Mouse (Mus musculus): ENCODE results near the gene Gss.
A peak's percentile ranks its signal among the peaks of the same experiment; 100 is the strongest.

Gss gene

DNA sequence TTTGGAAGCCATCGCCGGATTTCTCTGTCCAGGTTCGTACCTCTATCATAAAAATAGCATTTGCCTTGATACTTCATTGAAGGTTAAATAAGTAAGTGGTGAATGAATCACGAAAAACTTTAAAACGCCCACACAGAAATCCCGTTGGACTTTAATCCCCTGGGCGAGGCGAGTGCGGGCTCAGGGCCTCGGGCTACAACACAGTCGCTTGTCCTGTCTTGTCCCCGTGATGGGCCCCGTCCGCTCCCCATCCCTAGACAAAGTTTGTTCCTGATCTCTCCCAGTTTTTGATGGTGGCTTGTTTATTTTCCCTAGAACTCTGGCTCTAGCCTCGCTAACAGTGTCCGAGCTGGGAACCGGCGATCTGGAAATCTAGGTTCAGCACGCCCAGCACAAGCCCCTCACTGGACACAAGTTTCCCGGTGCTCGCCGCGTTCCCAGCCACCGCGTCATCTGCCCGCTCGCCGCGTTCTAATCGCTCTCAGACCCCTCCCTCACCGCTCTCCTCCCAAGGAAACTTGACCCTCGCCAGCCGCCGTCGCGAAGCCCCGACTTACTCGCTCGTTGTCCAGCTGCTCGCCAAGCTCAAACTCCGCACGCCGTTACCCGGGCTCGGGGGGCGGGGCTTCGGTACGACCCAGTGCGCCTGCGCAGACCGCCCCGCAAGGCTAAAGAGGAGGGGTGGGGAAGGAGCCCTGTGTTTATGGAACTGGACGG is at the start of gene Gss:
Gene Gss (minus strand): TSS at position 674 of the 717 bp plus-strand sequence.
- DNase-seq (ENCODE audit: low read depth, low spot score), result peak; percentile 89

DNA sequence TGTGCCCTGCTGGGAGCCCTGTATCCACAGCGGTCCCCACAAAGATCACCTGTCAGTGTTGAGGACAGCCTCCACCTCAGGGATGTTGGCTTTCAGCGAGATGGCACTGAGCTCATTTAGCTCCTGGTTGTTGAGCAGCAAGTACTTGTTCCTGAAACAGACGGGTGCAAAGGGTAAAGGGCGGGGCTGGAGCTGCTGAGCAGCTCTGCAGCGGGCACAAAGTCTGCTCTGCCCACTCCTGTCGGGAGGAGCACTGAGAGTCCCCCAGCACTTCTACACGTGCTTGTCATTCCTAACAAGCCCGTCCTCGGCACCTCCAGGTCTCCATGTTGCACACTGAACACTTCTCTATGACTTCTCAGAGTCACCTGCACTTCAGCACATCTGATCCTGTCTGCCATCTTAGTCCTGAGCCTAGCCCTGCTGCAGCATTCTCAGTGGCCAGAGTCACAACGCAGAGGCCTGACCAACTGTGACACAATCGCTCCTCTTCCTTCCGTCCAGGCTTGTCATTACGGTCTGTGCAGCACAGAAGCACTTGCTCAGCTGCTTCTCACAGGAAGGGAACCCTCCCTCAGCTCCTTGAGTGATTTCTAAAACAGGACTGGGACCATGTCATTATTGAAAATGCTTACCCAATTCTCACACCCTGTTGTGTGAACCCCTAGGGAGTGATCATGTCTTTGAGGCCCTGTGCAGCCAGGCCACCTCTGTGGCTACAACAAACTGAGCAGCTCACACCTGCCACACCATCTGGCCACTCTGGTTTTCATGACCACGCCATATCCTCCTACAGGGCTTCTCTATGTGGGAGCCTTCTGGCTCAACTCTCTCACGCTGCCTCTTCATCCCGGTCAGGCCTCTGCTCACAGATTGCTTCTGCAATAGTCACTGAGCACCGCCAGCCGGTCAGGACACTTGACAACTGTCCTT is 49.2 kb upstream of the Gss start:
- DNase-seq (ENCODE audit: low read depth, low spot score), result no peak

DNA sequence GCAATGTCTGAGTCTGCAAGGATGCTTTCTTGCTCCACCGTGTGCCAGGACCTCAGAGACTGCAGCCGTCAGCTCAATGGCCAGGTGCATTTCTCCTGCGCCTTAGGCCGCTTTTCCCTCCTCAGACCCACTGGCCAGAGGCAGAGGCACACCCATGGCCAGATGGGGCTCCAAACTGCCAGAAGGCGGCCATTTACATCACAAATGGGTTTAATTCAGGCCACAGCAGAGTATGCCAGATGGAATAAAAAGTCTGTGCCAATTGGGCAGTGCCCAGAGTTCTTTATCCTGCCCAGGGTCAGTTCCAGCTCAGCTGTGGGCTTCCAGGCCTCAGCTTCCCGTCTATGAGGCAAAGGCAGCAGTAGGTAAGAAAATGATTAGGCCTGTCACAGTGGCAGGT is 48.0 kb upstream of the Gss start:
- DNase-seq (ENCODE audit: low read depth, low spot score), result no peak

DNA sequence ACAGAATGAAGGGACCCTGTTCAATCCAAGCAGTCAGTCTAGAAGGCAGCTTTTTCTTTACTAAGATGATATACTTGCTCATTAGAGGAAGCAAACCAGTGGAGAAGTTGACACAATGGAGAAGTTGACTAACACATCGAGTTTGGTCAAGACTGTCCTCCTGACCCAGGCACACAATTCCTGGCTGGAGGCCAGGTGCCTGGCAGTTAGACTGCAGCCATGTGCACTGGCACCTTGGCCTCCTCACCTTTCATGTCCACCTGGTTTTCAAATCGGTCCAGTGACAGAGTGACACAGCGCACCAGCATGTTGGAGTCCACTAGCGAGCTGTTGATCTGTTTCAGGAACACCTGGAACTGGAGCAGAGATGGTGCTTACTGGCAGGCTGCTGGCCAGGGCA is 44.8 kb upstream of the Gss start:
- no peak for DNase-seq (ENCODE audit: low read depth, low spot score)

DNA sequence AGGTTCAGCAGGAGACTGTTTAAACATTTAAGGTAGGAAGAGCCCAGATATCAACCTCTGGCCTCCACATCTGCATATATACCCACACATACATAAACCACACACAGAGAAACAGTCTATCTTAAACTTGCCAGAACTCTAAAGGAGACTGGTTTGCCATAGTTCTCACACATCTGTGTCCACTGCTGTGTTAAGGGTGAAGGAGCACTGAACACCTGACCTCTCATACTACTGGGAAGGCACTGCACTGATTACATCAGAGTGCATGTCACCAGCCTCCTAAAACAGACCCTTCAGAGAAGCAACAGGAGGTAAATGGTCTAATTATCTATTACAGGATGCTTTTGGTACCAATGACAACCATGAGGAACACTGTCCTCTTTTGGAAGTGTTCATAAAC is 44.3 kb upstream of the Gss start:
- no peak for DNase-seq (ENCODE audit: low read depth, low spot score)

DNA sequence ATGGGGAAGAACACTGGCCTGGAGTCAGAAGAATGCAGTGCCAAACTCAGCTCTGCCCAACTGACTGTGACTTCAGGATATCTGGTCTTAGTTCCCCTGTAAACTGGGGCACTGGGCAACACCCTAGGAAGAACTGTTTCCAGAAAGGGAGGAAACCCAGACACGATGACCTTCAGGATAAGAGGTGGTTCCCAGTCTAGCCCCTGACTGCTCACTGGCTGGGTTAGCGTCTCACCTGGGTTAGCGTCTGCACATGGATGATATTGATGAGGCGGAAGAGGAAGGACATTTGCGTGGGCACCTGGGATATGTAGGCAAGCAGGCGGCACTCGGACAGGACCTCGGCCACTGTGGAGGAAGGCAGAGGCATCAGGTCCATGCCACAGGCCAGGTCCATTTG is 43.4 kb upstream of the Gss start:
- DNase-seq (ENCODE audit: low read depth, low spot score), result no peak

DNA sequence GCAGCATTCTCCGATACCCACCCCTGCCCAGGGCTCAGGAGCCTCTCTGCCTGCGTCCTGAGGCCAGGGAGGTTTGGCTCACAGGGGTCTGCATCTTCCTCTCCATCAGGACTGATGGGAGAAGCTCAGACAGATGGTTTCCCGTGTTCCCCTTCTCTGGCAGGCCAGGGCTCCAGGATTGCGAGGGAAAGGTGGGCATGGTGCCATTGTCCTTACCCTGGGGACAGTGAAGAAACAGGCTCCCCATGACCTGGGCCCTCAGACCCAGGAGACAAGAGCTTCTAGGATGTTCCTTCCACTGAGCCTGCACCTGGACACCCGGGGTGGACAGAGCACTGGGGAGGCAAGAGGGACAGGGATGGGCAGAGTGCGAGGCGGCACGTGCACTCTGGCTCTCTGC is 42.0 kb upstream of the Gss start:
- no peak for DNase-seq (ENCODE audit: low read depth, low spot score)

DNA sequence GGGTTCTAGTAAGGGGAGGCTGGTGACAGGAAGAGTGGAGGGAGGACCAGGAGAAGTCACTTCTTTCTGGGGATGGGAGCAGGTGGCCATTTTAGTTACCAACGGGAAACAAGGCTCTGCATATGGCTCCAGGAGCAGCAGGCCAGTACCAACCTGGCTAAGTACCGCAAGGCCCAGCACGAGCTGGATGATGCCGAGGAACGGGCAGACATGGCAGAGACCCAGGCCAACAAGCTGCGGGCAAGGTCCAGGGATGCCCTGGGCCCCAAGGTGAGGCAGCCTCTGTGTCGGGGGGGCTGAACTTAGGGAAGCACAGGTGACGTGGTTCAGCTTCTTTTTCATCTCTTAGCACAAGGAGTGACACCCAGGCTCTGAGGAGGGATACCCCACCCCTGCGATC is 41.1 kb upstream of the Gss start:
- no peak for DNase-seq (ENCODE audit: low read depth, low spot score)

DNA sequence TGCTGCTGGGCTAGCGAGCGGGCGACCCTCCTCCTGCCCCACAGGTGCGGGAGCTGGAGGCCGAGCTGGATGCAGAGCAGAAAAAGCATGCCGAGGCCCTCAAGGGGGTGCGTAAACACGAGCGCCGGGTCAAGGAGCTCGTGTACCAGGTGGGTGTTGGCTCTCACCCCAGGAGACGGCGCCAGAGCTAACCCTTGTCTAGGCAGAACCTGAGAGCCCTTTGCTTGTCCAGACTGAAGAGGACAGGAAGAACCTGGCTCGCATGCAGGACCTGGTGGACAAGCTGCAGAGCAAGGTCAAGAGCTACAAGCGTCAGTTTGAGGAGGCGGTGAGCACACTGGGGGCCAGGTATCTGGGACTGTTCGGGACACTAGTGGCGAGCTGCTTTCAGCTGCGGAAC is 40.5 kb upstream of the Gss start:
- no peak for DNase-seq (ENCODE audit: low read depth, low spot score)

DNA sequence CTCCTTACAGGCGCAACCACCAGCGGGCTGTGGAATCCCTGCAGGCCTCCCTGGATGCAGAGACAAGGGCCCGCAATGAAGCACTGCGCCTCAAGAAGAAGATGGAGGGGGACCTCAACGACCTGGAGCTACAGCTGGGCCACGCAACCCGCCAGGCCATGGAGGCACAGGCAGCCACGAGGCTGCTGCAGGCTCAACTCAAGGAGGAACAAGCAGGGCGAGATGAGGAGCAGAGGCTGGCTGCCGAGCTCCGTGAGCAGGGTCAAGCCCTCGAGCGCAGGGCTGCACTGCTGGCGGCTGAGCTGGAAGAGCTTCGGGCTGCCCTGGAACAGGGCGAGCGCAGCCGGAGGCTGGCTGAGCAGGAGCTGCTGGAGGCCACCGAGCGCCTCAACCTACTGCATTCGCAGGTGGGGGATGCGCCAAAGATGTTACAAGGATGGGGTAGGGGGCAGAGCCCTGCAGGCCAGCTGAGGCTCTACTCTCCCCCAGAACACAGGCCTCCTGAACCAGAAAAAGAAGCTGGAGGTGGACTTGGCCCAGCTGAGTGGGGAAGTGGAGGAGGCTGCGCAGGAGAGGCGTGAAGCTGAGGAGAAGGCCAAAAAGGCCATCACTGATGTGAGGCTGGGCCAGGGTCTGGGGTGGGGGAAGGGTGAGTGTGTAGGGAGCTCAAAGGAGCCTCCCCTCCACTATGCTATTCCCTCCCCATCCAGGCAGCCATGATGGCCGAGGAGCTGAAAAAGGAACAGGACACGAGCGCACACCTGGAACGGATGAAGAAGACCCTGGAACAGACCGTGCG is 39.7 kb upstream of the Gss start:
- no peak for DNase-seq (ENCODE audit: low read depth, low spot score)

DNA sequence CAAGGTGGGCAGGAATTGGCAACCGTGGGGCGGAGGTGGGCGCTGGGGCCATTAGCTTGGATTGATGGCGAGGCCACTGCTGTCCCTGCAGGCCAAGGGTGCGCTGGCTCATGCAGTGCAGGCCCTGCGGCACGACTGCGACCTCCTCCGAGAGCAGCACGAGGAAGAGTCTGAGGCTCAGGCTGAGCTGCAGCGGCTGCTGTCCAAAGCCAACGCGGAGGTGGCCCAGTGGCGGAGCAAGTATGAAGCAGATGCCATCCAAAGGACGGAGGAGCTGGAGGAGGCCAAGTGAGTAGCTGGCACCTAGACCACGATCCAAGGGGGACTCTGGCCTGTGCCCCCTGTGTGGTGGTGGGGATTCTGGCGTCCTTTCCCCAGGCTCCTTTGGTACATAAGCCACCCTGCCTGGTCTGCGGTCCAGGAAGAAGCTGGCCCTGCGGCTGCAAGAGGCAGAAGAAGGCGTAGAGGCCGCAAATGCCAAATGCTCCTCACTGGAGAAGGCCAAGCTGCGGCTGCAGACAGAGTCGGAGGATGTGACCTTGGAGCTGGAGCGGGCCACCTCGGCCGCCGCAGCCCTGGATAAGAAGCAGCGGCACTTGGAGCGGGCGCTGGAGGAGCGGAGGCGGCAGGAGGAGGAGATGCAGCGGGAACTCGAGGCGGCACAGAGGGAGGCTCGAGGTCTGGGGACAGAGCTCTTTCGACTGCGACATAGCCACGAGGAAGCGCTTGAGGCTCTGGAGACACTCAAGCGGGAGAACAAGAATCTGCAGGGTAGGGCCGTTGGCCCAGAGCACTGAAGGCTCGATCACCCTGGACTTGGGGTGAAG is 38.2 kb upstream of the Gss start:
- no peak for DNase-seq (ENCODE audit: low read depth, low spot score)

DNA sequence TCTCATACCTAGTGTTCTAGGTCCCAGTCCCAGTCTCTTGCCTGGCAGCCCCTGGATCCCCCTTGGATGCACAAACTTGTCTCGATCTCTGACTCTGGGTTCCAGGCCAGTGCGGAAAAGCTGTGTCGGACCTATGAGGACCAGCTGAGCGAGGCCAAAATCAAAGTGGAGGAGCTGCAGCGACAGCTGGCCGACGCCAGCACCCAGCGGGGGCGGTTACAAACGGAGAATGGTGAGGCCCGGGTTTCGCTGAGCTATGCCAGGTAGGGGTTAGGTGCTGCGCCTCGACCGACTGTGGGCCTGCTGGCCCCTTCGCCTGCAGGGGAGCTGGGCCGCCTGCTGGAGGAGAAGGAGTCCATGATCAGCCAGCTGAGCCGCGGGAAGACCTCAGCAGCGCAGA is 37.5 kb upstream of the Gss start:
- DNase-seq (ENCODE audit: low read depth, low spot score), result no peak

DNA sequence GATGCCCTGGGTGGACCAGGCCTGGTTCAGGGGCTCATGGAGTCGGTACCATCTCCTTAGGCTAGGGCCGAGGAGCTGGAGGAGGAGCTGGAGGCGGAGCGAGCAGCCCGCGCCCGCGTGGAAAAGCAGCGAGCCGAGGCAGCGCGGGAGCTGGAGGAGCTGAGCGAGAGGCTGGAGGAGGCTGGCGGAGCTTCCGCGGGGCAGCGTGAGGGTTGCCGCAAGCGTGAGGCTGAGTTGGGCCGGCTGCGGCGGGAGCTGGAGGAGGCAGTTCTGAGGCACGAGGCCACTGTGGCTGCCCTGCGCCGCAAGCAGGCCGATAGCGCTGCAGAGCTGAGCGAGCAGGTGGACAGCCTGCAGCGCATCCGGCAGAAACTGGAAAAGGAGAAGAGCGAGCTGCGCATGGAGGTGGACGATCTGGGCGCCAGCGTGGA is 36.6 kb upstream of the Gss start:
- DNase-seq (ENCODE audit: low read depth, low spot score), result no peak

DNA sequence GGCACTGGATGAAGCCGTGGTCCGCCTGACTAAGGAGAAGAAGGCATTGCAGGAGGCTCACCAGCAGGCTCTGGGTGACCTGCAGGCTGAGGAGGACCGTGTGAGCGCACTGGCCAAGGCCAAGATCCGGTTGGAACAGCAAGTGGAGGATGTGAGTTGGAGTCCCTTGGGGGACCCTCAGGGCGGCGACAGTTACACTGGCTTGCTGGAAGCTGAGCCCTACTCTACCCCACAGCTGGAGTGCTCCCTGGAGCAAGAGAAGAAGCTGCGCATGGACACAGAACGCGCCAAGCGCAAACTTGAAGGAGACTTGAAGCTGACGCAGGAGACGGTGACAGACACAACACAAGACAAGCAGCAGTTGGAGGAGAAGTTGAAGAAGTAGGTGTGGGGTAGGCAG is 35.9 kb upstream of the Gss start:
- DNase-seq (ENCODE audit: low read depth, low spot score), result no peak

DNA sequence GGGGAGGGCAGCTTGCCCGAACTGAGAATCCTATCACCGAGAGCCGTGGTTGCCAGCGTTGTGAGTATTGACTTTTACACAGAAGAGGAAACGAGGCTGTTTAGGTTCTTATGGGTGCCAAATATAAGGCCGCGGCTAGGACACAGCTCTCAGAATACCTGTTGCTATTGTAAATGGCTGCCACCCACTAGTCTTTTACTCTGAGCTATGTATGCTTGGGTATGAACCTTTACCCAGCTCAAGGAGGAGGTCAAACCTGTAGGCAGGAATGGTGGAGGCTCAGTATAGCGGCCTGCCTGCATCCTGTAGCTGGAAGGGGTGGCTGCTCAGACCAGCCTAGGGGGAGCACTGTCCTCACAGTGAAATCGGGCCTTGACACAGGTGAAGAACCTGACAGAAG is 35.5 kb upstream of the Gss start:
- no peak for DNase-seq (ENCODE audit: low read depth, low spot score)

DNA sequence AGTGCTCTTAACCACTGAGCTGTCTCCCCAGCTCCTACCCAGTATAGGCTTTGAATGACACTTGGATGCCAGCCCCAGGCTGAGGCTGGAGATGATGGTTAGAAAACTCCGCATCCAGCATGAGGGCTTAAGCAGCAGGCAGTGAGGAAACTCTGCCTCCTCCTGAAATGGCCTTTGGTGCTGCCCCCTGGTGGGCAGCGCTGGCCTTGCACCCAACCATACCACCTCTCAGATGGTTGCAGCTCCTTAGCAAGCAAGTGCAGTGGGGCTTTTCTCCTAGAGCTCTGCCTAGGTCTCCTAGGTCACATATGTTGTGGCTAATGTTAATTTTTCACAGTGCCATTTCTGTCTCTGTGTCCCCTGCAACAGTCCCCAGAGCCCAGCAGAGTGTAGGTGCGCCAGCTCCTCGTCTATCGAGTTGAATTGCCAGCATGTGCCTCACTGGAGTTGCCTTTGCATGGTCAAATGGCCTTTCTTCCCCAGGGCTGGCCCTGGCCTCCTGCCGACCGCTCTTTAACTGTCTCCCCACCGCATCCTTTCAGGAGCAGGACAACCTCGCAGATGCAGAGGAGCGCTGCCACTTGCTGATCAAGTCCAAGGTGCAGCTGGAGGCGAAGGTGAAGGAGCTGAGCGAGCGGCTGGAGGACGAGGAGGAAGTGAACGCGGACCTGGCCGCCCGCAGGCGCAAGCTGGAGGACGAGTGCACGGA is 34.6 kb upstream of the Gss start:
- DNase-seq (ENCODE audit: low read depth, low spot score), result peak; percentile 71

DNA sequence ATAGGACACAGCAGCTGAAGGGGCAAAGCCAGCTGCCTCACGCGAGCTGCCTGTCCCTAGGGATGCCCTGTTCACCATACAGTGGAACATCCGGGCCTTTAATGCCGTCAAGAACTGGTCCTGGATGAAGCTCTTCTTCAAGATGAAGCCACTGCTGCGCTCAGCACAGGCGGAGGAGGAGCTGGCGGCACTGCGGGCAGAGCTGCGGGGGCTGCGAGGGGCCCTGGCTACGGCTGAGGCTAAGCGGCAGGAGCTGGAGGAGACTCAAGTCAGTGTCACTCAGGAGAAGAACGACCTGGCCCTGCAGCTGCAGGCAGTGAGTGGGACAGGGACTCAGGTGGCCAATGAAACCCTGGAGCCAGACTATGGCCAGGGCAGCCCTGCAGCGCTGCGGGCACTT is 33.7 kb upstream of the Gss start:
- no peak for DNase-seq (ENCODE audit: low read depth, low spot score)

DNA sequence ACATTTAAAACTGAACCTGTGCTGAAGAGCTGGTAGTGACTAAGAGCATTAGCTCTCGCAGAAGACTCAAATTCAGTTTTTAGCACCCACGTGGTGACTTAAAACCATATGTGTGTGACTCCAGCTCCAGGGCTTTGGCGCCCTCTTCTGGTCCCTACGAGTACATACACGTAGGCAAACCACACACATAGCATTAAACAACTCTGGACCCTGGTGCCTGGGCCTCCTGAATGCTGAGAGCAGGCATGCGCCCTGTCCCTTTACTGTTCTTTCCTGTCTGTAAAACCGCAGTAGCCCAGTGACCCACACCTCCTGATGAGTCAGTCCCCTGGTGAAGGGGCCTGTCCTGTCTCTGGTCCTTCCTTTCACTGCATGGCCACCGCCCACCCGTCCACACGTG is 32.1 kb upstream of the Gss start:
- DNase-seq (ENCODE audit: low read depth, low spot score), result no peak

DNA sequence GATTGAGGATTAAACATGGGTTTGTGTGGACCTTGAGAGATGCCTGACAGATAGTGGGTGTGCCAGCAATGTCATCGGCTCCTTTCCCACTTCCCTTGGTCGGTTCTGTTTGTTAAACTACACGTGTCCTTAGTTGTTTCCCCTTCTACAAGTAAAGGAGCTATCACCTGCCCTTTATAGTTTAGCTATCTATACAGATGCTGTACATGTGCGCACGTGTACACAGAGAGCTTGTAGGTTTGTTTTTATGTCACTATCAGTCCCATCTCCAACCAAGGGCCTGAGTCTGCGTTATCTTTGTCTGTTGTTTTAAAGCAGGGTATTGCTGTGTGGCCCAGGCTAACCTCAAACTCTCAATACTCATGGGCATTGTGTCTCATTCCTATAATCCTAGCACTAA is 31.4 kb upstream of the Gss start:
- no peak for DNase-seq (ENCODE audit: low read depth, low spot score)

DNA sequence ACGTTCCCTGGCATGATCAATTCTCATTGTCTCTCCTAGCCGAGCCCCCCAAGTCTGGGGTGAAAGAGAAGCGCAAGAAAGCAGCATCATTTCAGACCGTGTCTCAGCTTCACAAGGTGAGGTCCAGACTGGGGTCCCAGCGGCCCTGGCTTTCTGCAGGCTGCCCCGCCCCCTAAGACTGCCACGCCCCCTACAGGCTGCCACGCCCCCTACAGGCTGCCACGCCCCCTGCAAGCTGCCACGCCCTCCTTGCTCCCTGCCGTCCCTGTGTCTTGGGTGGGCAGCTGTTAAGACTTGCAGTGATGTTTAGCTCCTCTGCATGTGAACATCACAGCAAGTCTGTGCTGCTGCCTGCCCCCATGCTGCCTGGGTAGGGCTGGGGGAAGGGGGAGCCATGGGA is 30.0 kb upstream of the Gss start:
- DNase-seq (ENCODE audit: low read depth, low spot score), result no peak

DNA sequence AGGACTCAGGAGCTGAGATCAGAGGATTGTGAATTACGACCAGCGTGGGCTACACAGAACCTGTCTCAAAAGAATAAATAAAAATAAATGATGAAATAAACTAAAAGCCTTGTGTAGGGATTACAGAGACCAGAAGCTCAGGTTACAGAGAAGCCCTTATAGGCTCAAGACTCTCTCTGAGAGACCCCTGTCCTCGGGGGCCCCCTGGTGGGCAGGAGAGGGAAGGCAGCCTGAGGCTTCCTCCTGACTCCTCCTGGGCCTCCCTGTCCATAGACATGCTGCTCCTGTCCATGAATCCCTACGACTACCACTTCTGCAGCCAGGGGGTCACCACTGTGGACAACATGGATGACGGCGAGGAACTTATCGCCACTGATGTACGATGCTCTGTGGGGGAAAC is 27.2 kb upstream of the Gss start:
- no peak for DNase-seq (ENCODE audit: low read depth, low spot score)

Measured in WW6 (cell line).